Mouse (Mus musculus) 3134 (cell line): ENCODE data around the gene Serhl.
"Not testable (repeated sequence)": the region's sequence is repeated elsewhere in the genome, so short reads cannot be mapped to it uniquely, and the experiment has no call there.

Experiments
- DNase-seq: peaks from one replicate; pipeline ENCODE4 v3.0.0-alpha.2; 2011; ENCODE audit warnings: low spot score; ENCODE audit not compliant: insufficient read length; ENCODE audit errors: extremely low read depth

Serhl gene

DNA sequence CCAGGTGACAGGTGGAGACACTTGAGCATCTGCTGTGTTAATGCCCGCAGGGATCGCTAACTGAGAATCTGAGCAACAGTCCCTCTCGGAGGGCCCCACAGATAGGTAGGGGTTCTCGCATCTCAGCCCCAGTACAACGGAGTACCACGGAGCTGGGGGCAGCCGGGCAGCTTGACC lies at the start of gene Serhl:
Gene Serhl (plus strand): TSS at position 78 of the 177 bp plus-strand sequence.
- no peak for DNase-seq

DNA sequence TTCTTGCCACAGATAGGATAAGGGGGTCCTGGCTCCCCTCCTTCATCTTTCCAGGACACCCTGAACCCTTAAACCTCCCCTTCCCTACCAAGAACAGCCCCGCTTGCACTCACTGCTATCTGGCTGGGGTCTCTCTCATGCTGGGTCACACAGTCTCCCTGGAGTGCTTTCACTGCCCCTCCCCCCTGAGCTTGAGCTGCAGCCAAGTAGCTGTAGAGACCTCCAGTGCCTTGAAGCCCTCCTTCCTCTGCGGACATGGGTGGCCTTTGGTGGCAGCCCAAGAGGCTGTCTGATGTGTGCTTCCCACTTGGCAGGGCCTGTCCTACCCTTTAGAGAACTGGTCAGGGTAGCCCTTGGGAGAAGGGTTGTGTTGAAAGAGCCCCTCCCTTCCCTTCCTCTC lies 49.1 kb upstream of the Serhl start:
- DNase-seq = no peak

GRCm38 (mm10) chr15:83042655-83043361 lies 46.5 kb upstream of the Serhl start:
- no peak for DNase-seq

- DNase-seq = no peak
These were observed 46.0 kb upstream of the Serhl start for GRCm38 (mm10) chr15:83043362-83043708.

DNA sequence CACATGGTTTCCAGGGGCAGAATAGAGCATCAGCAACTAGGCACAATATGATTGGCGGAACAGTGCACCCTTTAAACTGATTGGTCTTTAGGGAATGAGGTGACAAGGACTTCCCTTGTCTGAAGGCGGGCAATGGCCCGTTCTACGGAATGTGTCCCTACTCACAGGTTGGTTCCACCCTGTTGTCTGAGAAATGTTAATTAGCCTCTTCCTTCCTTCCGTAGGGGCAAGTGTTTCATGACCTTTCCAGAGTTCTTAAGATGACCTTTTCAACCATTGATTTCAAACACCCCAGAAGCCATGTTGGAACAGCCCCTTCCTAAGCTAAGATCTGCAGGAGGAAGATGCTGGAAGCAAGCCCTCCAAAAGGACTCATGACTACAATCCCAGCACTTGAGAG lies 43.7 kb upstream of the Serhl start:
- DNase-seq = not testable (repeated sequence)

DNA sequence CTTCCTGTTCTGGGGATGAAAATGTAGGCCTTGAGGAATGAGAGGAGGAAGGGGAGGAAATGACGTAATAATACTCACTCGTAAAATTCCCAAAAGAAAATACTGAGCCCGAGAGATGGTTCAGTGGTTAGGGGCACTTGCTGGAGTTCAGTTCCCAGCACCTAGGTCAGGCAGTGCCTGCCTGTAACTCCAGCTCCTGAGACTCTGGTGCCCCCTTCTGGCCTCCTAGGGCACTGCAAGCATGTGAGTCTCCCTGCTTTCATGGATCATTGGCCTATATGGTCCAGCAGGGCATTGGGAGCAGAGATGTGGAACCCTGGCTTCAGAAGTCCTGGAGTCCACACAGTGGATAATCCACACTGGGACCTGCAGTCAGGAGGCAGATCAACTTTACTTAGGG lies 43.0 kb upstream of the Serhl start:
- DNase-seq = no peak

DNA sequence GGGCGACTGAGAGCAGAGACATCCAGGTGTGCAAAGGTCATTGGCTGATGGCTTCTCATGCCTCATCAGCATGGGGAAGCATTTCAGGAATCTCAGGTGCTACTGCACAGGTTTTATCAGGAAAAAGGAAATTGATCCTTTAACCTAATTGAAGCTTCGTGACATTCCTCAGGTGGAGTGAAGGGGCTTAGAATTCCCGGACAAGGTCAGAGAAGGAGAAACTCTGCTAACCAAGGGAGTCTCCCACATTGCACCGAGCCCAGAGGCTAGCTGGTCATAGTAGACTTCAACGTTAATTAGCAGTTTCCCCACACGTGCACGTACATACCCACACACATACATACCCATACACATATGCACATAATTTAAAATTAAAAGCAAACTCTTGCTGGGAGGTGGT lies 42.6 kb upstream of the Serhl start:
- no peak for DNase-seq

DNA sequence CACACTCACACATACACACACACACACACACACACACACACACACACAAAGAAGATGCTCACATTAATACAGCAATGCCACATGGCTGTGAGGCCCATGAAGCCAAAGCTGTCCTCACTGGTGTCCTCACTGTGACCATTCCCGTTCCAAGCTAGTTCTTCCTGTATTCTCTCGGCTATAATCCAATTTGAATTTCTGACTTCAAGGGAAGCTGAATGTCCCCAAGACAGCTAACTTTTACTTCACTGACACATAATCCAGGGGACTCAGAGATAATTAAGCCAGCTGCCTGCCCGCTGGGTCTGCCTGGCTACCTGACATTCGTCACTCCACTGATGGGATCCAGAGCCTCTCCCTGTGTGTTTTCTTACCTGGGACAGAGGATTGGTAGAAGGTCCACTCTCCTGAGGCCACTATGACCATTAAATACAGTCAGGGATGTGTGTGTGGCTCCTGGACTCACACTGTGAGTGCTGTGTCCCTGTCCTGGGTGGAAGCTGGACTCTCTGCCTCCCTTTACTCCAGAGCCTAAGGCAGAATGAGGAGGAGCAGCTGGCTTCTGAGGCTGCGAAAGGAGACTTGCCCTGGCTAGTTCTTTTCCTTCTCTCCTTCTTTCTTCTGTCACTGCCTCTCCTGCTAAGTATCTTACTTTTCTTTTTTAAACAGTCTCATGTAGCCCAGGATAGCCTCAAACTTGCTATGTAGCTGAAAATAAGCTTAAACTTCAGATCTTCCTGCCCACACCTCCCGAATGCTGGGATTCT lies 36.8 kb upstream of the Serhl start:
- DNase-seq = no peak

GRCm38 (mm10) chr15:83053261-83053660 lies 36.0 kb upstream of the Serhl start:
- DNase-seq = no peak

DNA sequence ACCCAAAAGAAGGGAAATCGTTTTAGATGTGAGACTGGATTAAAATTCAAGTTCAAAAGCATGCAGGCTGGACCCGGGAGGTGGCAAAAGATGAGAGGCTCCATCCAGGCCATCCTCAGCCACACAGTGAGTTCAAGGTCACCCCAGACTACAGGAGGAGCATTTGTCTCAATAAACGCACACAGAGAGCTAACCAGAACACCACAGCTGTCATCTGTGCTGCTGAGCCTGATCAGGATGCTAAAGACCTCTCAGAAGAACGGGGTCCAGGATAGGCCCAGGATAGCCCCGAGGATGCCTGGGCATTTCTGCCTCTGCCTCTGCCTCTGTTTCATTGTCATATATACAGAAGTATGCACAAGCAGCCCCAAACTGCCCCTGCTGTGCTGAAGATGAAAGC lies 33.7 kb upstream of the Serhl start:
- DNase-seq = no peak

DNA sequence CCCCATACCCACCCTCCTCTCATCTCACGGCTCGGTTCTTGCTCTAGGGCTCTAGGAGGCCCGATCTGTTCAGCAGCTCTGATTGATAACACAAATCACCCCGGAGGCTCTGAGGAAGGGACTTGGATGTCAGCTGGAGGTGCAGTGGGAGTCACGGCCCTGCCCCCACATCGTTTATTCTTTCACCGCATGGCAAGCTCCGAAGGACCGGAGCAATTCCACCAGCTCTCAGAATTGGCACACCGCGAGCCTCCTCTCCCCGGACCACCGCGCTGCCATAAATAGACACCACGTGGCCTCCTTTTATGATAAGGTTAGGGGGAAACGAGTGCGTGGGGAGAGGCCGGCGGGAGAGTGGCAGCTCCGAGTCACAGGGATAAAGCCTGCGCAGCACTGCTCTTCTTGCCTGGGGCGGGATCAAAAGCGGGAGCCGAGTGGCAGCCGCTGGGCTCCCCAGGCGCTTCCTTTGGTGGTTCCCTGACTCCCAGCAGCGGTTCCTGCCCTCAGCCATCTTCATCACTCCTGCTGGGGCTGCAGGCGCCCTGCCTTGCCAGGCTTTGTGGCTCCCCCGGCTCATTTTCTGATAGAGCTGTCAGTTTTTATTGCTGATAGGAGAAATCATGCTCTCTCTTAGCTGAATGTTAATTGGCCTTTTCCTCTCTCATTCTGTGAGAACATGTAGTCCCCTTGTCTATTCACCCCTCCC lies 32.8 kb upstream of the Serhl start:
- DNase-seq = no peak

DNA sequence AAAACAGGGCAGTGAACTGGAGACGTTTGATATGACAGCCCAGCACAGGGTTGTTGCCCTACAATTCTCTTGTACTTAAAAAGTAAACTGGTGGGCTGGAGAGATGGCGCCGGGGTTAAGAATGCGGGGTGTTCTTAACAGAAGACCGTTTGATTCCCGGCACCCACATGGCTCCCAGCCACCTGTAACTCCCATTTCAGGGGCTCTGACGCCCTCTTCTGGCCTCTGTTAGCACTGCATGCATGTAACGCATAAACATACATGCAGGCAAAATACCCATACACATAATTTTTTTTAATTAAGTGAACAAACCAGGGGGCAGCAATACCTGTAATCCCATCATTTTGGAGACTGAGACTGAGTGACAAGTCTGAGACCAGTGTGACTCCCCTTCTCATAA lies 31.8 kb upstream of the Serhl start:
- no peak for DNase-seq

DNA sequence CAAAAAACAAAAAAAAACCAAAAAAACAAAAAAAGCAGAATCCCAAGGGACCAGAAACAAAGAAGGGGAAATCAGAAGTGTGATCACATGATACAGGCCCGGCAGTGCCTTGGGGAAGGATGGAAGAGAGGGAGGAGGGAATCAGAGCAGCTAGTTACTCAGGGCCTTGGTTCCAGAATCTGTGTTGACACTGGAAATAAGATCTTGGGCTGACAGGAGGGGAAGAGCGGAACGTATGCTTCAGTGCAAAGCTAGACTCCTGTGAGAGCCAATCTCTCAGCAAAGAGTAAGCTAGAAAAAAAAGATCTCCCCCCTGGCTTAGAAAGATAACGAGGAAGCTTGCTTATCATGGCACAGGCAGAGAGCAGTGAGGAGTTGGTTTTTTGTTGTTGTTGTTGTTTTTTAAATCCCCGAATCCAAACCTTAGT lies 30.1 kb upstream of the Serhl start:
- no peak for DNase-seq

DNA sequence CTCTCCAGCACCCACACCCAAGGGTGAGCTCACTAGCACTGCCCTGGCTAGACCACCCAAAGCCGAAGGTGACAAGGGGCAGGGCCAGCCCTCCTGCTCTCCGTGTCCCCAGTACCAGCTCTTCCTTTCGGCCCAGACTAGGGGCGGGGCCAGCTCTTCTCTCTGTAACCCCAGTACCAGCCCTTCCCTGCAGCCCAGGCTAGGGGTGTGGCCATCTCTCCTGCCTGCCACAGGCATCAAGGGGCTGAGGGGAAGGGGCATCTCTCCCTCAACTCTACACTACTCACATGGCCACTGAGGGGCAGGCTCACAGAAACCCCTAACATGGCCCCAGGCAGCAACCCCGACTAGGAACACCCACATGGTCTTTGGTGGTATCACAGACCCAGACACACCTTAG lies 27.6 kb upstream of the Serhl start:
- no peak for DNase-seq

DNA sequence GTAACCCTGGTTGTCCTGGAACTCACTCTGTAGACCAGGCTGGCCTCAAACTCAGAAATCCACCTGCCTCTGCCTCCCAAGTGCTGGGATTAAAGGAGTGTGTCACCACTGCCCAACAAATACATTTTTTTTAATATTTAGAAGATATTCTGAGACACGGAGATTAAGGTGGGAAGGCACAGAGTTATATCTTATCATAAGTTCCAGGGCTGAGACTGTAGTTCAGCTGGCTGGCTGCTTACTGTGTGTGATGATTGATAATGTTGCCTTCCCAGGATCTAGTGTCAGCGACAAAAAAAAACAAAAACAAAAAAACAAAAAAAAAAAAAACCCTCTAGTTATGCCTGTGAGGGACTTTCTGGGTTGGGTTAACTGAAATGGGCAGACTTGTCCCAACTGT lies 26.7 kb upstream of the Serhl start:
- not testable (repeated sequence) for DNase-seq

- peak; percentile 59 for DNase-seq
These were observed 23.8 kb upstream of the Serhl start for GRCm38 (mm10) chr15:83065543-83065942.

GRCm38 (mm10) chr15:83068270-83068669 lies 21.0 kb upstream of the Serhl start:
- no peak for DNase-seq

DNA sequence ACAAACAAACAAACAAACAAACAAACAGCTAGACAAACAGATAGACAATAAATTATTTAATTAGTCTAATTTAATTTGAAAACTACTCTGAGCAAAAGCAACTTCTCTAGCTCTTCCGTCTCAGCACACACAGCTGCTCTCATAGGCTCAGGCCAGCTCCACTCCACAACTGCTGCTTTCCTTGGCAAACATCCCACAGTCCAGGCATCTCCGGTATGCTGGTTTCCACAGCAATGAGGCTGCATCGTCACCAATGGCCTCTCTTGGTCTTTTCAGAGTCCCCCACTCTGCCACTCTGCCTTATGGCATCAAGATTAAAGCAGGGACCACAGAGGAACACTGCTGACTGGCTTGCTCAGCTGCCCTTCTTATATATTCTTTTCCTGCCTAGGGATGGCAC lies 18.4 kb upstream of the Serhl start:
- peak; percentile 68 for DNase-seq

DNA sequence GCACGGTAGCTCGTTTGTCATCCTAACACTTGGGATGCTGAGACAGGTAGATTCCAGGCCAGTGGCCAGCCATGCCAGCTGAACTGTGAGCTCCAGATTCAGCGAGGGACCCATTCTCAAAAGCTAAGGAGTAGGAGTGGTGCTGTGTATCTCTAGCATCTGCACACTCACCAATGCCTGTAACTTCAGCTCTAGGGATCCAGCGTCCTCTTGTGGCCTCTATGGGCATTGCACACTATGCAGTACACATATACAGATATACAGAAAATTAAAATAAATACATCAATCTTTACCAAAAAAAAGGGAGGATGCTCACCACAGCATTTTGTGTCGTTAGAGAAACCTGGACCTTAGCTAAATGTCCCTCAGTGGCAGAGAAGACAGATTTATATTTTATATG lies 17.6 kb upstream of the Serhl start:
- no peak for DNase-seq

GRCm38 (mm10) chr15:83074179-83074578 lies 15.1 kb upstream of the Serhl start:
- peak; percentile 52 for DNase-seq

DNA sequence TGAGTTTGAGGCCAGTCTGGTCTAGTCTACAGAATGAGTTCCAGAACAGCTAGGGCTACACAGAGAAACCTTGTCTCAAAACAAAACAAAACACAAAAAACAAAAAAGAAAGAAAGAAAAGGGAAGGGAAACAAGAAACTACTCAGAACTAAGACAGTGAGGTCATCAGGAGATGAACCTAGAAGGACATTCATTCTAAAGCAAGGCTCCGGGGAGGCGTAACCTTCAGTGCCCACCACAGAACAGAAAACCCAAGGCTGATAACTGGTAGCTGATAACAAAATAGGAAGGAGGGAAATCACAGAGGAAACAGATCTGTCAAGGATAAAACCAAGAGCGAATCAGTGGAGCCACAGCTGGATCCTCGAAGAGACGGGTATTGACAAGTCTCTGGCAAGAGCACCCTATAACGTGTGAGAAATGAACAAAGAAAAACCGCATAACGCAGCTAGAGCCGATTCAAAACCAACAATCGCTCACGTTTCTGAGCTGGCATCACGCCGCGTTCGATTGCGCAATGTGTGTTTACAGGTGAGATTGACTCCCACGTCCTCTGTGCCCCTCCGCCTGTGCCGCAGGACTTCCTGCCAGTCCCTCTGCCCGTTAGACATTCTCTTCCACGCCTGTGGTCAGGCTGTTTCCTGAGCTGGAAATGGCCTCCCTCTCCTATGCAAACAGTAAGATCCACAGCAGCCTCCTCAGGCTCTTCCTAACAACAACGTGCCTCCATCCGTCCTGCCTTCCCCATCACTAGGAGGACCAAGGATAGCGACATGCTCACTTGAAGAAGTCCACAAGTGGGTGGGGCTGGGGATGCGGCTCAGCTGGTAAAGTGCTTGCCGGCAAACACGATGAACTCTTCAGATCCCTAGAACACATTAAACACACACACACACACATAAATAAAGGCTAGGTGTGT lies 13.4 kb upstream of the Serhl start:
- DNase-seq = no peak
